Mouse (Mus musculus): ENCODE results near the gene Dscam. TPM values are rescaled to one million over a fixed set of nuclear protein-coding genes. Genes with fewer than 3 reads are reported as not detected.

Gene Dscam
- polyA plus RNA-seq (2012; rRNA removed) = 0.22 and 0.32 TPM in 2 replicates

DNA sequence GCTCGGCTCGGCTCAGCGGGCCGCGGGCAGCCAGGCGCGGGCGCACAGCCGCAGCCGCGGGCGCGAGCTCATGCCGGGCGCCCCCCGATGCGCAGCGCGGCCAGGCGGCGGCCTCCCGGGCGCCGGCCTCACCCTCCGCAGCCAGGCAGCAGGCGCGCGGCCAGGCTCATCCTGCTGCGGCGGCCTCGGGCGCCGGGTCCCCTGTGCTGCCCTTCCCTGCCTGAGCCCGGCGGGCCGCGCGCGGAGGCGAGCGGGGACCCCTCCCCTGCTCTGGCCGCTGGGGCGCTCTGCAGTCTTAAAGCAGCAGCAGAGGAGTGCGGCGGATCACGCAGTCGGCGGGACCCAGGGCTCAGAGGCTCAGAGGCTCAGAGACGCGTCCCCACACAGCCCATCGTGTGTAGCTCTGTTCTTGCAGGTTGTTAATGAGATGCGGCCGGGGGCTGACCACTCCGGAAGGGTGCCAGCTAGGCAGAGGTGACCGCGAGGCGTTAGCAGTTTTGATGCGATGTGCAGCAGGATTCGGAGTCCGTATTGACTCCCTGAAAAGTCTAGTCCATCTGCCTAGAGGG, at the start of gene Dscam:
Dscam (minus strand) TSS at position 240 of the 569 bp plus-strand sequence.

Other genes with a start within 250 kb of the Dscam start
- 9.2 and 15.0 TPM in 2 replicates for gene Bace2, start 186.0 kb upstream of the Dscam start, polyA plus RNA-seq (2012; rRNA removed)

All from ovary, adult 2 months (tissue).